Mouse (Mus musculus): ENCODE results near the gene Aasdhppt. TPM values are rescaled to one million over a fixed set of nuclear protein-coding genes. Genes with fewer than 3 reads are reported as not detected.

Aasdhppt gene
- polyA plus RNA-seq, 2 experiments = 4.2 to 16.9 TPM

- Histone ChIP-seq H3K9me3 (ENCODE audit: control insufficient read depth, low read length) (no peaks in the 10 kb centered on the region), H3K27me3 (ENCODE audit: control insufficient read depth, insufficient read depth, low read length) (no peaks in the 10 kb centered on the region), H3K36me3 (replicated peaks; ENCODE audit: control insufficient read depth, insufficient read depth, low read depth) (no peaks in the 10 kb centered on the region), H3K27ac (no peak overlapping the region), H3K4me3 (ENCODE audit: insufficient read depth in 1 of 2, low read depth in 2 of 2, low read length in 2 of 2) (no peak overlapping the region), H3K4me1 (replicated peaks; ENCODE audit: control insufficient read depth in 2 of 2, insufficient read depth in 2 of 2, low read length in 1 of 2) (no peaks in the 10 kb centered on the region), H3K9ac (replicated peaks) (no peak overlapping the region), H3K4me2 (ENCODE audit: low read depth) (no peak overlapping the region)
- DNase-seq (ENCODE audit: low read depth in 3 of 3, low spot score in 3 of 3) (no peak), ATAC-seq (ENCODE audit: insufficient read depth) (no peak)
- 43% methylated on average over 3 of the region's 3 CpGs for WGBS (ENCODE audit: insufficient replicate concordance)
- TF ChIP-seq CTCF (IDR thresholded peaks at IDR 0.05; ENCODE audit: low read depth) (no peak), EP300 (IDR thresholded peaks at IDR 0.05; ENCODE audit: low read depth) (no peak)
Observed at GRCm38 (mm10) chr9:4283850-4284249, 25.4 kb downstream of the Aasdhppt start.

- DNase-seq (ENCODE audit: low read depth in 3 of 3, low spot score in 3 of 3) = no peak
- Histone ChIP-seq H3K9ac (replicated peaks) (no peak overlapping the region), H3K4me1 (replicated peaks; ENCODE audit: control insufficient read depth in 2 of 2, insufficient read depth in 2 of 2, low read length in 1 of 2) (no peaks in the 10 kb centered on the region), H3K36me3 (replicated peaks; ENCODE audit: control insufficient read depth, insufficient read depth, low read depth) (no peaks in the 10 kb centered on the region), H3K27me3 (ENCODE audit: control insufficient read depth, insufficient read depth, low read length) (no peaks in the 10 kb centered on the region), H3K4me2 (ENCODE audit: low read depth) (no peak overlapping the region), H3K27ac (no peak overlapping the region), H3K4me3 (ENCODE audit: insufficient read depth in 1 of 2, low read depth in 2 of 2, low read length in 2 of 2) (no peak overlapping the region), H3K9me3 (ENCODE audit: control insufficient read depth, low read length) (no peaks in the 10 kb centered on the region)
- TF ChIP-seq EP300 (IDR thresholded peaks at IDR 0.05; ENCODE audit: low read depth) (no peak), CTCF (IDR thresholded peaks at IDR 0.05; ENCODE audit: low read depth) (no peak)
- 72% methylated on average over 3 of the region's 3 CpGs for WGBS (ENCODE audit: insufficient replicate concordance)
- ATAC-seq (ENCODE audit: insufficient read depth) = no peak
Observed at GRCm38 (mm10) chr9:4266881-4267280, 42.4 kb downstream of the Aasdhppt start.

GRCm38 (mm10) chr9:4260746-4261090 is 48.6 kb downstream of the Aasdhppt start:
- no peaks in the 10 kb centered on the region for H3K36me3 ChIP-seq (replicated peaks; ENCODE audit: control insufficient read depth, insufficient read depth, low read depth)
- no peaks in the 10 kb centered on the region for H3K27me3 ChIP-seq (ENCODE audit: control insufficient read depth, insufficient read depth, low read length)
- WGBS (ENCODE audit: insufficient replicate concordance) = 56% methylated on average over 12 of the region's 12 CpGs
- peaks cover 3% of the 10 kb centered on the region for H3K9me3 ChIP-seq (ENCODE audit: control insufficient read depth, low read length)
- no peaks in the 10 kb centered on the region for H3K4me1 ChIP-seq (replicated peaks; ENCODE audit: control insufficient read depth in 2 of 2, insufficient read depth in 2 of 2, low read length in 1 of 2)
- H3K9ac ChIP-seq (replicated peaks) = no peak overlapping the region
- H3K4me2 ChIP-seq (ENCODE audit: low read depth) = no peak overlapping the region
- no peak overlapping the region for H3K27ac ChIP-seq
- no peak for TF ChIP-seq EP300 (IDR thresholded peaks at IDR 0.05; ENCODE audit: low read depth)
- TF ChIP-seq CTCF (IDR thresholded peaks at IDR 0.05; ENCODE audit: low read depth) = no peak
- ATAC-seq (ENCODE audit: insufficient read depth) (no peak), DNase-seq (ENCODE audit: low read depth in 3 of 3, low spot score in 3 of 3) (no peak)
- H3K4me3 ChIP-seq (ENCODE audit: insufficient read depth in 1 of 2, low read depth in 2 of 2, low read length in 2 of 2) = no peak overlapping the region

- DNase-seq (ENCODE audit: low read depth in 3 of 3, low spot score in 3 of 3) = peak; percentile 14 to 38 (median 24)
- Histone ChIP-seq H3K27ac (no peak overlapping the region), H3K27me3 (ENCODE audit: control insufficient read depth, insufficient read depth, low read length) (no peaks in the 10 kb centered on the region), H3K4me1 (replicated peaks; ENCODE audit: control insufficient read depth in 2 of 2, insufficient read depth in 2 of 2, low read length in 1 of 2) (no peaks in the 10 kb centered on the region), H3K4me2 (ENCODE audit: low read depth) (no peak overlapping the region), H3K9me3 (ENCODE audit: control insufficient read depth, low read length) (peaks cover 3% of the 10 kb centered on the region), H3K9ac (replicated peaks) (no peak overlapping the region), H3K36me3 (replicated peaks; ENCODE audit: control insufficient read depth, insufficient read depth, low read depth) (no peaks in the 10 kb centered on the region), H3K4me3 (ENCODE audit: insufficient read depth in 1 of 2, low read depth in 2 of 2, low read length in 2 of 2) (no peak overlapping the region)
- TF ChIP-seq EP300 (IDR thresholded peaks at IDR 0.05; ENCODE audit: low read depth) = no peak
- TF ChIP-seq CTCF (IDR thresholded peaks at IDR 0.05; ENCODE audit: low read depth) = no peak
- ATAC-seq (ENCODE audit: insufficient read depth) = no peak
- WGBS (ENCODE audit: insufficient replicate concordance) = 50% methylated on average over 65 of the region's 65 CpGs
Observed at GRCm38 (mm10) chr9:4259841-4260745, 49.2 kb downstream of the Aasdhppt start.

GRCm38 (mm10) chr9:4259074-4259473 is 50.2 kb downstream of the Aasdhppt start:
- no peaks in the 10 kb centered on the region for H3K4me1 ChIP-seq (replicated peaks; ENCODE audit: control insufficient read depth in 2 of 2, insufficient read depth in 2 of 2, low read length in 1 of 2)
- ATAC-seq (ENCODE audit: insufficient read depth) (no peak), DNase-seq (ENCODE audit: low read depth in 3 of 3, low spot score in 3 of 3) (no peak)
- WGBS (ENCODE audit: insufficient replicate concordance) = 75% methylated on average over 10 of the region's 10 CpGs
- H3K4me2 ChIP-seq (ENCODE audit: low read depth) = no peak overlapping the region
- H3K27ac ChIP-seq = no peak overlapping the region
- no peak for TF ChIP-seq CTCF (IDR thresholded peaks at IDR 0.05; ENCODE audit: low read depth)
- no peak for TF ChIP-seq EP300 (IDR thresholded peaks at IDR 0.05; ENCODE audit: low read depth)
- no peaks in the 10 kb centered on the region for H3K36me3 ChIP-seq (replicated peaks; ENCODE audit: control insufficient read depth, insufficient read depth, low read depth)
- H3K27me3 ChIP-seq (ENCODE audit: control insufficient read depth, insufficient read depth, low read length) = no peaks in the 10 kb centered on the region
- H3K9ac ChIP-seq (replicated peaks) = no peak overlapping the region
- H3K9me3 ChIP-seq (ENCODE audit: control insufficient read depth, low read length) = peaks cover 3% of the 10 kb centered on the region
- no peak overlapping the region for H3K4me3 ChIP-seq (ENCODE audit: insufficient read depth in 1 of 2, low read depth in 2 of 2, low read length in 2 of 2)

Small RNAs within 50 kb of the gene (microRNA-seq; reads per million reads assigned to microRNA genes)
- not detected for gene Gm22195

Other genes starting within 250 kb of the Aasdhppt start
- 0.70 and 1.2 TPM in 2 replicates for gene Kbtbd3, start 362 bp upstream of the Aasdhppt start, polyA plus RNA-seq (2012; rRNA removed)
- gene Kbtbd3, start 362 bp upstream of the Aasdhppt start, polyA plus RNA-seq (2014; fragmentation: Nextera tagmentation; extraction: Ambion mirVana) = 2.7 and 3.4 TPM in 2 replicates
- gene Msantd4, start 67.1 kb upstream of the Aasdhppt start, polyA plus RNA-seq (2012; rRNA removed) = 2.5 and 4.6 TPM in 2 replicates
- gene Msantd4, start 67.1 kb upstream of the Aasdhppt start, polyA plus RNA-seq (2014; fragmentation: Nextera tagmentation; extraction: Ambion mirVana) = 8.2 TPM in 2 replicates